Mouse (Mus musculus): ENCODE measurements around the gene Fbxo11. TPM values are rescaled to one million over a fixed set of nuclear protein-coding genes. Genes with fewer than 3 reads are reported as not detected.
"Not testable (repeated sequence)": the region's sequence is repeated elsewhere in the genome, so short reads cannot be mapped to it uniquely, and the experiment has no call there.

Gene Fbxo11
- polyA plus RNA-seq, 1 experiment from 2014 or later: 18.2 TPM

- H3K4me2 ChIP-seq; H3K4me1 ChIP-seq; ATAC-seq (ENCODE audit: insufficient number of reproducible peaks, low FRiP score, low TSS enrichment, low read depth); H3K9me3 ChIP-seq; H3K9ac ChIP-seq; H3K27ac ChIP-seq; H3K4me3 ChIP-seq; H3K27me3 ChIP-seq; H3K36me3 ChIP-seq: not testable (repeated sequence)
- WGBS: 93% methylated on average over 13 of the region's 13 CpGs
Observed at GRCm38 (mm10) chr17:87954618-87955124, 110.4 kb downstream of the Fbxo11 start.

GRCm38 (mm10) chr17:87948965-87949584 is 116.0 kb downstream of the Fbxo11 start:
- Histone ChIP-seq H3K9ac (no peak overlapping the region), H3K9me3 (no peaks in the 10 kb centered on the region), H3K4me2 (no peak overlapping the region), H3K27ac (no peak overlapping the region), H3K27me3 (no peaks in the 10 kb centered on the region), H3K4me3 (no peak overlapping the region), H3K4me1 (no peaks in the 10 kb centered on the region), H3K36me3 (no peaks in the 10 kb centered on the region)
- WGBS: 41% methylated on average over 16 of the region's 16 CpGs
- 0 out of 2 replicates have a peak, but pooled peaks have one; percentile 14 for ATAC-seq (ENCODE audit: insufficient number of reproducible peaks, low FRiP score, low TSS enrichment, low read depth)

Other genes starting within 250 kb of the Fbxo11 start
- gene Rpl36-ps4, start 144.3 kb downstream of the Fbxo11 start, polyA plus RNA-seq (2015; fragmentation: Nextera tagmentation; extraction: Ambion mirVana): not detected in 2 replicates
- 38.9 and 43.0 TPM in 2 replicates for gene Msh6, start 90.2 kb downstream of the Fbxo11 start, polyA plus RNA-seq (2015; fragmentation: Nextera tagmentation; extraction: Ambion mirVana)